Mouse (Mus musculus): ENCODE results near the gene Adap1.

- TF ChIP-seq CHD2 (IDR thresholded peaks at IDR 0.05; ENCODE audit: low read depth, low read length) (no peak), ZNF384 (IDR thresholded peaks at IDR 0.05; ENCODE audit: low read depth, low read length) (no peak), ZC3H11A (IDR thresholded peaks at IDR 0.05; ENCODE audit: borderline replicate concordance, low read depth, low read length) (no peak), HCFC1 (IDR thresholded peaks at IDR 0.05; ENCODE audit: borderline replicate concordance, insufficient read depth, low read length) (no peak)
These were observed 67.6 kb downstream of the Adap1 start for GRCm38 (mm10) chr5:139257818-139258217.

All from ES-E14 (cell line).